Mouse (Mus musculus): ENCODE measurements at regions not wholly inside any gene's neighbourhood (a gene's known extent, or its start where the extent isn't known, plus 50 kb on each side); places are given as distances from the start of the nearest gene placed in this dataset.
A peak's percentile ranks its signal among the peaks of the same experiment; 100 is the strongest.
"Not testable (repeated sequence)": the region's sequence is repeated elsewhere in the genome, so short reads cannot be mapped to it uniquely, and the experiment has no call there.

GRCm38 (mm10) chr7:62235766-62236165, 110.6 kb upstream of the Ndn start:
- DNase-seq (ENCODE audit: low spot score) (no peak), ATAC-seq (ENCODE audit: low FRiP score) (no peak)
- Histone ChIP-seq H3K27me3 (ENCODE audit: control insufficient read depth, insufficient read depth, low read length) (no peaks in the 10 kb centered on the region), H3K4me2 (replicated peaks) (no peak overlapping the region), H3K4me1 (replicated peaks; ENCODE audit: control insufficient read depth, insufficient read depth, low read length) (no peaks in the 10 kb centered on the region; the same call in 1 of the 2 replicates), H3K27ac (peak overlapping the region; percentile 14; the same call in 1 of the 2 replicates), H3K9me3 (ENCODE audit: control insufficient read depth, low read length) (no peaks in the 10 kb centered on the region), H3K9ac (no peak overlapping the region), H3K4me3 (replicated peaks; ENCODE audit: low read length) (no peak overlapping the region), H3K36me3 (replicated peaks; ENCODE audit: control insufficient read depth, insufficient read depth) (no peaks in the 10 kb centered on the region)
- WGBS = 57% methylated on average over 1 of the region's 1 CpGs

DNA sequence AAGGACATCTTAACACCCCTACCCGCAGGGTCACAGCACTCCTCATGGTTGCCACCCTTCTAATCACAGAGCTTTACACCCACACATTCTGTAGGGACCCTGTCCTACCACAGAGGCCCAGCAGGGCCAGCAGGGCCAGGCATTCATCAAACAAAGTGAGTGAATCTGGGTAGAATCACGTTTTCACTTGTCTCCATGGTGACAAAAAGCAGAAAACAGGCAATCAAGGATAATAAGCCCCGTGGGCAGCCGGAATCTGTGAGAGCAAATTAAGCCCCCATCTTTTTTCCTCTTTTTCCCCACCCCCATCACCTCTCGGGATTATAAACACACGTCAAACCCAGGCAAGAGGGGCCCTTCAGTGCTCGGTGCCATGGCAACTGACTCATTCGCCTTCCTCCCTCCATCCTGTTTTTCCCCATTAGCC, 84.7 kb upstream of the Ndn start:
- DNase-seq (ENCODE audit: low spot score) (peak; percentile 64), ATAC-seq (ENCODE audit: low FRiP score) (peak; percentile 88)
- H3K27me3 ChIP-seq (ENCODE audit: control insufficient read depth, insufficient read depth, low read length) = no peaks in the 10 kb centered on the region
- H3K9me3 ChIP-seq (ENCODE audit: control insufficient read depth, low read length) = peaks cover 7% of the 10 kb centered on the region
- no peak overlapping the region for H3K4me3 ChIP-seq (replicated peaks; ENCODE audit: low read length)
- H3K9ac ChIP-seq = no peak overlapping the region
- peak overlapping the region; percentile 19; the same call in 1 of the 2 replicates for H3K4me2 ChIP-seq (replicated peaks)
- no peaks in the 10 kb centered on the region for H3K36me3 ChIP-seq (replicated peaks; ENCODE audit: control insufficient read depth, insufficient read depth)
- WGBS = 40% methylated on average over 8 of the region's 8 CpGs
- peak overlapping the region; percentile 86 for H3K27ac ChIP-seq
- peaks cover 10% of the 10 kb centered on the region; the same call in 1 of the 2 replicates for H3K4me1 ChIP-seq (replicated peaks; ENCODE audit: control insufficient read depth, insufficient read depth, low read length)

DNA sequence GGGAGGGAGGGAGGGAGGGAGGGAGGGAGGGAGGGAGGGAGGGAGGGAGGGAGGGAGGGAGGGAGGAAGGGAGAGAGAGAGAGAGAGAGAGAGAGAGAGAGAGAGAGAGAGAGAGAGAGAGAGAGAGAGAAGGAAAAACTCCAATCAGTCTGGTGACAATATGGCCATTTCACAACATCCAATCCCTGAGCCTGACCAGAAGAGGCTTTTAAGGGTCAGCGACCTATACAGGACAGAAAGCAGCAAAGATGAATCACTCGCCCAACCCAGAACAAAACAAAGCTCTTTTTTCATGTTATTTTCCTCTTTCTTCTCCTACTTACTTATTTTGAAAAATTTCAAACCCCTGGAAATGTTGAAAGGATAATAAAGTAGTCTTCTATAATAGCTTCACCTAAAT, 84.2 kb upstream of the Ndn start:
- peak; percentile 24 for DNase-seq (ENCODE audit: low spot score)
- H3K9ac ChIP-seq; ATAC-seq (ENCODE audit: low FRiP score); H3K9me3 ChIP-seq (ENCODE audit: control insufficient read depth, low read length); H3K27me3 ChIP-seq (ENCODE audit: control insufficient read depth, insufficient read depth, low read length); H3K4me3 ChIP-seq (replicated peaks; ENCODE audit: low read length); H3K36me3 ChIP-seq (replicated peaks; ENCODE audit: control insufficient read depth, insufficient read depth); H3K4me1 ChIP-seq (replicated peaks; ENCODE audit: control insufficient read depth, insufficient read depth, low read length); H3K4me2 ChIP-seq (replicated peaks): not testable (repeated sequence)
- WGBS = 45% methylated on average over 2 of the region's 2 CpGs
- peak overlapping the region; percentile 86 for H3K27ac ChIP-seq

GRCm38 (mm10) chr7:62269156-62269855, 77.1 kb upstream of the Ndn start:
- Histone ChIP-seq H3K4me3 (replicated peaks; ENCODE audit: low read length) (no peak overlapping the region), H3K27ac (peak overlapping the region; percentile 63), H3K36me3 (replicated peaks; ENCODE audit: control insufficient read depth, insufficient read depth) (no peaks in the 10 kb centered on the region), H3K27me3 (ENCODE audit: control insufficient read depth, insufficient read depth, low read length) (no peaks in the 10 kb centered on the region), H3K4me1 (replicated peaks; ENCODE audit: control insufficient read depth, insufficient read depth, low read length) (no peaks in the 10 kb centered on the region), H3K9ac (no peak overlapping the region), H3K4me2 (replicated peaks) (no peak overlapping the region), H3K9me3 (ENCODE audit: control insufficient read depth, low read length) (0 out of 2 replicates have a peak, but pooled peaks cover 3% of the 10 kb centered on the region)
- peak; percentile 39 for DNase-seq (ENCODE audit: low spot score)
- 45% methylated on average over 1 of the region's 1 CpGs for WGBS
- 0 out of 2 replicates have a peak, but pooled peaks have one; percentile 24 for ATAC-seq (ENCODE audit: low FRiP score)

DNA sequence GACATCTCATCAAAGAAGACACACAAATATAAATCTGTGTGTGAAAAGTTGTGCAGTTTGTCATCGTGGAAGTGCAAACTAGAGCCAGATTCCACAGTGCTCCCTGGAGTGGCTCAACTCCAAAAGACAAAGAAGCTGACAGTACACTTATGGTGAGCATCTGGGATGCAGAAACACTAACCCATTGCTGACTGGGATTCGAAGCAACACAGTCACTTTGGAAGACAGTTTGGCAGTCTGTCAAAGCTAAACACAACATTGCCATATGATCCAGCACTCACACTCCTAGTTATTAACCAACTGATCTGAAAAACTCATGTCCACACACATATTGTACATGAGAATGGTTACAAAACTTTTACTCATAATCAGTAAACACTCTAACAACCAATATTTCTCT, 70.2 kb upstream of the Ndn start:
- Histone ChIP-seq H3K4me1 (replicated peaks; ENCODE audit: control insufficient read depth, insufficient read depth, low read length) (no peaks in the 10 kb centered on the region), H3K27me3 (ENCODE audit: control insufficient read depth, insufficient read depth, low read length) (no peaks in the 10 kb centered on the region), H3K9ac (no peak overlapping the region), H3K36me3 (replicated peaks; ENCODE audit: control insufficient read depth, insufficient read depth) (no peaks in the 10 kb centered on the region), H3K4me2 (replicated peaks) (no peak overlapping the region), H3K4me3 (replicated peaks; ENCODE audit: low read length) (no peak overlapping the region), H3K9me3 (ENCODE audit: control insufficient read depth, low read length) (0 out of 2 replicates have a peak, but pooled peaks cover 3% of the 10 kb centered on the region), H3K27ac (no peak overlapping the region)
- no peak for ATAC-seq (ENCODE audit: low FRiP score)
- no peak for DNase-seq (ENCODE audit: low spot score)
- WGBS = 31% methylated on average over 2 of the region's 2 CpGs

DNA sequence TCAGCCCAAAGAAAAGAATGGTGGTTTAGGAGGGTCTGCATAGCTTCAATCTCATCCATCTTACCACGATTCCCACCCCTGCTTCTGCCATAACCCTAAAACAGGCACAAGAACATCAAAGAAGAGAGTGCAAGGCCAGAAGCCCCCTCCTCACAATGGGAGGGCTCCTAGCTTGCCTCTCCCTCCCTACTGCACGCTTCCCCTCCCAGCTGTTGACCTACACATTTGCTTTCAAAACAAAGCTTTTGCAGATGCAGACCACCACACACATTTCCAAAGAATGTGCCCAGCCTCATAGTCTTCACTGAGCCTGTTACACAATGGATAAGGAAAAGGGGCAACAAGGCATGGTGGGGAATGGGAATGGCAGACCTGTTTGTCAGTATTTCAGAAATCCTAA, 67.9 kb upstream of the Ndn start:
- Histone ChIP-seq H3K36me3 (replicated peaks; ENCODE audit: control insufficient read depth, insufficient read depth) (no peaks in the 10 kb centered on the region), H3K27me3 (ENCODE audit: control insufficient read depth, insufficient read depth, low read length) (no peaks in the 10 kb centered on the region), H3K9me3 (ENCODE audit: control insufficient read depth, low read length) (0 out of 2 replicates have a peak, but pooled peaks cover 1% of the 10 kb centered on the region), H3K4me2 (replicated peaks) (no peak overlapping the region), H3K27ac (no peak overlapping the region), H3K4me3 (replicated peaks; ENCODE audit: low read length) (no peak overlapping the region), H3K9ac (no peak overlapping the region), H3K4me1 (replicated peaks; ENCODE audit: control insufficient read depth, insufficient read depth, low read length) (no peaks in the 10 kb centered on the region)
- DNase-seq (ENCODE audit: low spot score) (no peak), ATAC-seq (ENCODE audit: low FRiP score) (no peak)
- WGBS = 40% methylated on average over 2 of the region's 2 CpGs

DNA sequence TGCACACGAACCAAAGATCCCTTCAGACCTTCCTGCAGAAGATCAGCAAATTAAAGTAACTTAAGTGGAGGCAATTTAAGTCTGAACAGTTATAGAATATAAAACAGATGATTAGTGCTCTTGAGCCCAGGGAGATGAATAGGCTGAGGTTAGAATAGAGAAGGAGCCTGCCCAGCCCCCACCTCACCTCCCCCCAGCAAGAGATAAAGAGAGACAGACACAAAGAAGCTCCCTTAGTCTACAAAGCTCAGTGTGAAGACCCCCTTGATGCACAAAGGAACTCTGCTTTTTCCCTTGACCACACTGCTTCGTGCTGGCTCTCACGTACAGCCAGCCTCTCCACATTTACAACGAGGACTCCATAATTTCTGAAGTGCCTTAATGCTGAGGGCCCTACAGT, 67.3 kb upstream of the Ndn start:
- no peaks in the 10 kb centered on the region for H3K27me3 ChIP-seq (ENCODE audit: control insufficient read depth, insufficient read depth, low read length)
- H3K27ac ChIP-seq = 0 out of 2 replicates have a peak overlapping the region, but pooled peaks have one; percentile 32
- 0 out of 2 replicates have a peak, but pooled peaks have one; percentile 34 for ATAC-seq (ENCODE audit: low FRiP score)
- no peaks in the 10 kb centered on the region for H3K9me3 ChIP-seq (ENCODE audit: control insufficient read depth, low read length)
- DNase-seq (ENCODE audit: low spot score) = no peak
- no peaks in the 10 kb centered on the region for H3K36me3 ChIP-seq (replicated peaks; ENCODE audit: control insufficient read depth, insufficient read depth)
- H3K4me3 ChIP-seq (replicated peaks; ENCODE audit: low read length) = no peak overlapping the region
- WGBS = 47% methylated on average over 4 of the region's 4 CpGs
- H3K4me1 ChIP-seq (replicated peaks; ENCODE audit: control insufficient read depth, insufficient read depth, low read length) = no peaks in the 10 kb centered on the region
- H3K4me2 ChIP-seq (replicated peaks) = no peak overlapping the region
- H3K9ac ChIP-seq = no peak overlapping the region
